Mouse (Mus musculus): ENCODE measurements around the gene Cfap58. TPM values are rescaled to one million over a fixed set of nuclear protein-coding genes. Genes with fewer than 3 reads are reported as not detected.

Gene Cfap58
- polyA plus RNA-seq, 1 experiment from 2014 or later: 0.41 TPM

GRCm38 (mm10) chr19:47905603-47906002, 31.9 kb upstream of the Cfap58 start:
- peaks cover 59% of the 10 kb centered on the region for H3K4me1 ChIP-seq (replicated peaks)
- 88% methylated on average over 5 of the region's 5 CpGs for WGBS

GRCm38 (mm10) chr19:47907596-47907995, 29.9 kb upstream of the Cfap58 start:
- no peaks in the 10 kb centered on the region for H3K27me3 ChIP-seq (ENCODE audit: insufficient read depth, poor library complexity, severe bottlenecking)
- no peak overlapping the region for H3K4me3 ChIP-seq
- H3K4me1 ChIP-seq (replicated peaks): peaks cover 57% of the 10 kb centered on the region
- H3K9me3 ChIP-seq: no peaks in the 10 kb centered on the region
- DNase-seq (ENCODE audit: low spot score): no peak
- peaks cover 28% of the 10 kb centered on the region for H3K36me3 ChIP-seq
- WGBS: 91% methylated on average over 9 of the region's 9 CpGs
- 0 out of 2 replicates have a peak overlapping the region, but pooled peaks have one; percentile 50 for H3K27ac ChIP-seq

More at GRCm38 (mm10) chr19:47905603-47906002, 31.9 kb upstream of the Cfap58 start:
- 0 out of 2 replicates have a peak overlapping the region, but pooled peaks have one; percentile 24 for H3K27ac ChIP-seq
- peaks cover 12% of the 10 kb centered on the region for H3K36me3 ChIP-seq
- H3K9me3 ChIP-seq: no peaks in the 10 kb centered on the region
- DNase-seq (ENCODE audit: low spot score): no peak
- H3K27me3 ChIP-seq (ENCODE audit: insufficient read depth, poor library complexity, severe bottlenecking): no peaks in the 10 kb centered on the region
- no peak overlapping the region for H3K4me3 ChIP-seq

GRCm38 (mm10) chr19:47908961-47909371, 28.5 kb upstream of the Cfap58 start:
- Histone ChIP-seq H3K4me1 (replicated peaks) (peaks cover 43% of the 10 kb centered on the region), H3K36me3 (peaks cover 37% of the 10 kb centered on the region), H3K27me3 (ENCODE audit: insufficient read depth, poor library complexity, severe bottlenecking) (no peaks in the 10 kb centered on the region), H3K4me3 (peak overlapping the region; percentile 52), H3K9me3 (no peaks in the 10 kb centered on the region), H3K27ac (peak overlapping the region; percentile 97)
- WGBS: 25% methylated on average over 6 of the region's 6 CpGs
- peak; percentile 20 for DNase-seq (ENCODE audit: low spot score)

- WGBS: under 1% methylated on average over 10 of the region's 10 CpGs
- Histone ChIP-seq H3K36me3 (peaks cover 36% of the 10 kb centered on the region), H3K27ac (peak overlapping the region; percentile 97), H3K9me3 (no peaks in the 10 kb centered on the region), H3K4me3 (peak overlapping the region; percentile 52), H3K27me3 (ENCODE audit: insufficient read depth, poor library complexity, severe bottlenecking) (no peaks in the 10 kb centered on the region), H3K4me1 (replicated peaks) (peaks cover 43% of the 10 kb centered on the region)
- peak; percentile 76 for DNase-seq (ENCODE audit: low spot score)
These were observed 27.9 kb upstream of the Cfap58 start for GRCm38 (mm10) chr19:47909387-47910116.

- H3K4me3 ChIP-seq: peak overlapping the region; percentile 52
- peaks cover 38% of the 10 kb centered on the region for H3K4me1 ChIP-seq (replicated peaks)
- H3K36me3 ChIP-seq: peaks cover 34% of the 10 kb centered on the region; the same call in 1 of the 2 replicates
- 45% methylated on average over 4 of the region's 4 CpGs for WGBS
- no peaks in the 10 kb centered on the region for H3K9me3 ChIP-seq
- no peak for DNase-seq (ENCODE audit: low spot score)
- H3K27ac ChIP-seq: peak overlapping the region; percentile 97
- H3K27me3 ChIP-seq (ENCODE audit: insufficient read depth, poor library complexity, severe bottlenecking): no peaks in the 10 kb centered on the region
These were observed 27.3 kb upstream of the Cfap58 start for GRCm38 (mm10) chr19:47910117-47910618.

GRCm38 (mm10) chr19:47910751-47911150, 26.7 kb upstream of the Cfap58 start:
- no peak for DNase-seq (ENCODE audit: low spot score)
- Histone ChIP-seq H3K36me3 (peaks cover 34% of the 10 kb centered on the region; the same call in 1 of the 2 replicates), H3K4me1 (replicated peaks) (peaks cover 36% of the 10 kb centered on the region), H3K4me3 (no peak overlapping the region), H3K9me3 (no peaks in the 10 kb centered on the region), H3K27ac (peak overlapping the region; percentile 97), H3K27me3 (ENCODE audit: insufficient read depth, poor library complexity, severe bottlenecking) (no peaks in the 10 kb centered on the region)
- 93% methylated on average over 4 of the region's 4 CpGs for WGBS

- 90% methylated on average over 7 of the region's 7 CpGs for WGBS
- Histone ChIP-seq H3K36me3 (peaks cover 25% of the 10 kb centered on the region; the same call in 1 of the 2 replicates), H3K4me1 (replicated peaks) (peaks cover 58% of the 10 kb centered on the region), H3K4me3 (no peak overlapping the region), H3K9me3 (no peaks in the 10 kb centered on the region), H3K27me3 (ENCODE audit: insufficient read depth, poor library complexity, severe bottlenecking) (no peaks in the 10 kb centered on the region), H3K27ac (no peak overlapping the region)
- DNase-seq (ENCODE audit: low spot score): no peak
These were observed 24.1 kb upstream of the Cfap58 start for GRCm38 (mm10) chr19:47913344-47913743.

- H3K27me3 ChIP-seq (ENCODE audit: insufficient read depth, poor library complexity, severe bottlenecking): no peaks in the 10 kb centered on the region
- peaks cover 54% of the 10 kb centered on the region for H3K4me1 ChIP-seq (replicated peaks)
- WGBS: 91% methylated on average over 4 of the region's 4 CpGs
- no peaks in the 10 kb centered on the region for H3K9me3 ChIP-seq
- no peak overlapping the region for H3K27ac ChIP-seq
- no peak for DNase-seq (ENCODE audit: low spot score)
- no peak overlapping the region for H3K4me3 ChIP-seq
- peaks cover 25% of the 10 kb centered on the region; the same call in 1 of the 2 replicates for H3K36me3 ChIP-seq
These were observed 23.3 kb upstream of the Cfap58 start for GRCm38 (mm10) chr19:47914191-47914590.

- Histone ChIP-seq H3K4me1 (replicated peaks) (peaks cover 50% of the 10 kb centered on the region), H3K27me3 (ENCODE audit: insufficient read depth, poor library complexity, severe bottlenecking) (no peaks in the 10 kb centered on the region), H3K4me3 (no peak overlapping the region), H3K9me3 (no peaks in the 10 kb centered on the region), H3K27ac (no peak overlapping the region), H3K36me3 (peaks cover 25% of the 10 kb centered on the region; the same call in 1 of the 2 replicates)
- DNase-seq (ENCODE audit: low spot score): no peak
- WGBS: 87% methylated on average over 4 of the region's 4 CpGs
These were observed 22.2 kb upstream of the Cfap58 start for GRCm38 (mm10) chr19:47915251-47915650.

- H3K4me3 ChIP-seq: peak overlapping the region; percentile 80
- whole genome bisulfite sequencing: 23% methylated on average over 4 of the region's 4 CpGs
- peak overlapping the region; percentile 99; the same call in 1 of the 2 replicates for H3K27ac ChIP-seq
- no peaks in the 10 kb centered on the region for H3K27me3 ChIP-seq (ENCODE audit: insufficient read depth, poor library complexity, severe bottlenecking)
- no peaks in the 10 kb centered on the region for H3K9me3 ChIP-seq
- DNase-seq (ENCODE audit: low spot score): no peak
- peaks cover 38% of the 10 kb centered on the region for H3K4me1 ChIP-seq (replicated peaks)
- H3K36me3 ChIP-seq: peaks cover 9% of the 10 kb centered on the region; the same call in 1 of the 2 replicates
These were observed 20.1 kb upstream of the Cfap58 start for GRCm38 (mm10) chr19:47917396-47917795.

- Histone ChIP-seq H3K27ac (peak overlapping the region; percentile 99), H3K36me3 (0 out of 2 replicates have a peak, but pooled peaks cover 5% of the 10 kb centered on the region), H3K4me1 (replicated peaks) (peaks cover 38% of the 10 kb centered on the region), H3K27me3 (ENCODE audit: insufficient read depth, poor library complexity, severe bottlenecking) (no peaks in the 10 kb centered on the region), H3K4me3 (peak overlapping the region; percentile 80), H3K9me3 (no peaks in the 10 kb centered on the region)
- 21% methylated on average over 9 of the region's 9 CpGs for WGBS
- no peak for DNase-seq (ENCODE audit: low spot score)
These were observed 19.5 kb upstream of the Cfap58 start for GRCm38 (mm10) chr19:47918016-47918415.

GRCm38 (mm10) chr19:47918455-47919101, 18.9 kb upstream of the Cfap58 start:
- 0 out of 2 replicates have a peak, but pooled peaks cover under 1% of the 10 kb centered on the region for H3K36me3 ChIP-seq
- no peak for DNase-seq (ENCODE audit: low spot score)
- no peaks in the 10 kb centered on the region for H3K27me3 ChIP-seq (ENCODE audit: insufficient read depth, poor library complexity, severe bottlenecking)
- H3K4me3 ChIP-seq: peak overlapping the region; percentile 80
- H3K27ac ChIP-seq: peak overlapping the region; percentile 99
- peaks cover 38% of the 10 kb centered on the region for H3K4me1 ChIP-seq (replicated peaks)
- H3K9me3 ChIP-seq: no peaks in the 10 kb centered on the region
- WGBS: 1% methylated on average over 29 of the region's 29 CpGs
